8 mouse cellular contexts compared by ENCODE assay signal in the genomic region with DNA sequence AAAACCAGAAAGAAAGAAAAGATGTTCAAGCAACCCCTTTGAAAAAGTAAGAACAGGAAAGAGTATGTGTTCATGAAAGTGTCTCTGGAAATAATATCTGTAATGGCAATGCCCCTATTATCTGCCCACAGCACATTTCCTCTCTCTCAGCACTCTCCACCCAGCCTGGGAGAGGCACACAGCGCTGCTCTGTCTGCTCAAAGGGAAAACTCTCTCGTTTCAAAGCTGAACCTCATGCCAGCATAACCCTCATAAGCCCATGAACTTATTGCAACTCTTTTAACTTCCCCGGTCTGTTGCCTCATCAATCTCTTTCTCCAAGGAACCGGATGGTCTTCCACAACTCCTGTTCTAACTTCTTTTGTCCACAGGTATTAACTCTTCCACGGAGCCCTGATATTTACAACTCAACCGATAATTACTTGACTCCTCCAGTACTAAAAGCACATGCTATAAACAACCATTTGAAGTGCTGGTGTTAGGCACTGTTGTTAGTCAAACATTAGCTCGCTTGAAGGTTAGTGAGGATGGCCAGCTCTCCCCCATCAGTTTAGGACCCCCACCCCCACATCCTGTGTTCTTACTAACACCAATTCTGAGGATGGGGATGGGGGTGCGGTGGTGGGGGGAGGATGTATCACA. TPM values are rescaled to one million over a fixed set of nuclear protein-coding genes. Genes with fewer than 3 reads are reported as not detected.
DNase-seq lines count a peak whose midpoint lies in the region; ATAC-seq lines count a peak whose summit lies in the region.

No protein-coding gene starts in this region.

- intact Hi-C loops in heart, postnatal 36 days (cut with DNase I): no loop called here

- H3K27ac ChIP-seq in heart, embryonic 12.5 days (ENCODE audit: poor library complexity, severe bottlenecking): peak overlapping the region; percentile 73
- peak overlapping the region; percentile 84 for H3K27ac ChIP-seq in intestine, embryonic 15.5 days
- H3K27ac ChIP-seq in midbrain, embryonic 13.5 days: peak overlapping the region; percentile 61; the same call in 1 of the 2 replicates

- peak overlapping the region; percentile 50; the same call in 1 of the 2 replicates for H3K9ac ChIP-seq in heart, embryonic 12.5 days
- H3K9ac ChIP-seq in intestine, embryonic 15.5 days: no peak overlapping the region
- H3K9ac ChIP-seq in midbrain, embryonic 13.5 days (replicated peaks): no peak overlapping the region

- H3K9me3 ChIP-seq in heart, embryonic 12.5 days (replicated peaks): no peaks in the 10 kb centered on the region
- H3K9me3 ChIP-seq in intestine, embryonic 15.5 days: no peaks in the 10 kb centered on the region
- no peaks in the 10 kb centered on the region for H3K9me3 ChIP-seq in midbrain, embryonic 13.5 days

- no peaks in the 10 kb centered on the region for H3K27me3 ChIP-seq in heart, embryonic 12.5 days (replicated peaks)
- H3K27me3 ChIP-seq in intestine, embryonic 15.5 days (replicated peaks): no peaks in the 10 kb centered on the region
- no peaks in the 10 kb centered on the region for H3K27me3 ChIP-seq in midbrain, embryonic 13.5 days

- WGBS in heart, embryonic 12.5 days: 23% methylated on average over 8 of the region's 8 CpGs
- WGBS in intestine, embryonic 15.5 days: 2% methylated on average over 8 of the region's 8 CpGs
- 32% methylated on average over 8 of the region's 8 CpGs for WGBS in midbrain, embryonic 13.5 days

- DNase-seq in heart, postnatal 36 days: no peak
- DNase-seq in frontal cortex, postnatal 25 days (ENCODE audit: low spot score in 2 of 2): no peak
- DNase-seq in layer of hippocampus, adult 18-20 months (ENCODE audit: low spot score in 2 of 2): no peak
- DNase-seq in layer of hippocampus, adult 11-12 months (ENCODE audit: low spot score): no peak

- H3K4me1 ChIP-seq in heart, embryonic 12.5 days (replicated peaks): peaks cover 40% of the 10 kb centered on the region
- peaks cover 34% of the 10 kb centered on the region for H3K4me1 ChIP-seq in intestine, embryonic 15.5 days (replicated peaks)
- H3K4me1 ChIP-seq in midbrain, embryonic 13.5 days (replicated peaks): peaks cover 29% of the 10 kb centered on the region

- no peak overlapping the region for H3K4me3 ChIP-seq in heart, embryonic 12.5 days
- H3K4me3 ChIP-seq in intestine, embryonic 15.5 days (replicated peaks): no peak overlapping the region
- no peak overlapping the region for H3K4me3 ChIP-seq in midbrain, embryonic 13.5 days (replicated peaks)

- peaks cover 33% of the 10 kb centered on the region for H3K36me3 ChIP-seq in heart, embryonic 12.5 days
- H3K36me3 ChIP-seq in intestine, embryonic 15.5 days: no peaks in the 10 kb centered on the region
- no peaks in the 10 kb centered on the region for H3K36me3 ChIP-seq in midbrain, embryonic 13.5 days

- peak overlapping the region; percentile 37; the same call in 1 of the 2 replicates for H3K4me2 ChIP-seq in heart, embryonic 12.5 days
- H3K4me2 ChIP-seq in intestine, embryonic 15.5 days (replicated peaks): peak overlapping the region; percentile 22; the same call in 1 of the 2 replicates
- H3K4me2 ChIP-seq in midbrain, embryonic 13.5 days (replicated peaks): no peak overlapping the region

- peak; percentile 88 for ATAC-seq in heart, embryonic 12.5 days (ENCODE audit: insufficient number of reproducible peaks, low FRiP score)
- ATAC-seq in common myeloid progenitor, adult 5-6 weeks (replicated peaks; ENCODE audit: low read depth, poor library complexity, severe bottlenecking): peak; percentile 97
- ATAC-seq in intestine, embryonic 15.5 days: peak; percentile 50
- ATAC-seq in midbrain, embryonic 13.5 days: peak; percentile 66; the same call in 1 of the 2 replicates

RNA-seq across cellular contexts. Expression of a gene that starts 23.7 kb away (rescaled TPM):
- 43.6 and 43.8 TPM in 2 replicates for polyA plus RNA-seq in heart, embryonic 12.5 days (2016; fragmentation: Nextera tagmentation; extraction: Ambion mirVana)
- 10 to 100 TPM; 17.6 to 17.7 TPM for total RNA-seq in heart, postnatal 36 days (2021)
- 39.1 and 44.7 TPM in 2 replicates for total RNA-seq in common myeloid progenitor, adult 5-6 weeks (2017)
- polyA plus RNA-seq in intestine, embryonic 15.5 days (2015; fragmentation: Nextera tagmentation; extraction: Ambion mirVana): 57.3 and 59.6 TPM in 2 replicates
- polyA plus RNA-seq in midbrain, embryonic 13.5 days (2015; fragmentation: Nextera tagmentation; extraction: Ambion mirVana): 12.8 and 13.1 TPM in 2 replicates
- 10 to 100 TPM; 24.0 to 24.4 TPM for total RNA-seq in layer of hippocampus, adult 18-20 months (2021)

RNA-seq across cellular contexts. Expression of a gene that starts 26.5 kb away (rescaled TPM):
- polyA plus RNA-seq in heart, embryonic 12.5 days (2016; fragmentation: Nextera tagmentation; extraction: Ambion mirVana): 42.8 and 43.4 TPM in 2 replicates
- total RNA-seq in heart, postnatal 36 days (2021): 10 to 100 TPM; 24.2 to 24.3 TPM
- 14.7 and 36.2 TPM in 2 replicates for total RNA-seq in common myeloid progenitor, adult 5-6 weeks (2017)
- polyA plus RNA-seq in intestine, embryonic 15.5 days (2015; fragmentation: Nextera tagmentation; extraction: Ambion mirVana): 34.0 and 35.9 TPM in 2 replicates
- polyA plus RNA-seq in midbrain, embryonic 13.5 days (2015; fragmentation: Nextera tagmentation; extraction: Ambion mirVana): 36.7 and 40.6 TPM in 2 replicates
- 10 to 100 TPM; 23.2 to 26.9 TPM for total RNA-seq in layer of hippocampus, adult 18-20 months (2021)

RNA-seq across cellular contexts. Expression of a gene that starts 26.6 kb away (rescaled TPM):
- 15.1 and 16.5 TPM in 2 replicates for polyA plus RNA-seq in heart, embryonic 12.5 days (2016; fragmentation: Nextera tagmentation; extraction: Ambion mirVana)
- total RNA-seq in heart, postnatal 36 days (2021): 1 to 10 TPM; 5.0 to 5.3 TPM
- 9.0 and 9.1 TPM in 2 replicates for total RNA-seq in common myeloid progenitor, adult 5-6 weeks (2017)
- 13.5 and 15.3 TPM in 2 replicates for polyA plus RNA-seq in intestine, embryonic 15.5 days (2015; fragmentation: Nextera tagmentation; extraction: Ambion mirVana)
- 28.5 and 31.4 TPM in 2 replicates for polyA plus RNA-seq in midbrain, embryonic 13.5 days (2015; fragmentation: Nextera tagmentation; extraction: Ambion mirVana)
- 10 to 100 TPM; 12.7 to 13.4 TPM for total RNA-seq in layer of hippocampus, adult 18-20 months (2021)
